Mouse (Mus musculus): ENCODE data around the gene Maml1. TPM values are rescaled to one million over a fixed set of nuclear protein-coding genes. Genes with fewer than 3 reads are reported as not detected.

Gene Maml1
- total RNA-seq, 2 experiments from 2014 or later: 18.0 to 23.1 TPM

- no peak for DNase-seq (ENCODE audit: low spot score in 2 of 2)
Observed at GRCm38 (mm10) chr11:50243926-50244325, 48.2 kb downstream of the Maml1 start.

GRCm38 (mm10) chr11:50240235-50240911 lies 51.7 kb downstream of the Maml1 start:
- DNase-seq (ENCODE audit: low spot score in 2 of 2): no peak

- no peak for DNase-seq (ENCODE audit: low spot score in 2 of 2)
Observed at GRCm38 (mm10) chr11:50238821-50239791, 53.0 kb downstream of the Maml1 start.

- DNase-seq (ENCODE audit: low spot score in 2 of 2): no peak
Observed at GRCm38 (mm10) chr11:50238324-50238723, 53.8 kb downstream of the Maml1 start, which contains the start of gene Ltc4s. Ltc4s (minus strand) TSS chr11:50238616.

GRCm38 (mm10) chr11:50236937-50237835 lies 54.9 kb downstream of the Maml1 start:
- no peak for DNase-seq (ENCODE audit: low spot score in 2 of 2)

- DNase-seq (ENCODE audit: low spot score in 2 of 2): peak; percentile 85 to 89
Observed at GRCm38 (mm10) chr11:50236540-50236936, 55.6 kb downstream of the Maml1 start.

DNA sequence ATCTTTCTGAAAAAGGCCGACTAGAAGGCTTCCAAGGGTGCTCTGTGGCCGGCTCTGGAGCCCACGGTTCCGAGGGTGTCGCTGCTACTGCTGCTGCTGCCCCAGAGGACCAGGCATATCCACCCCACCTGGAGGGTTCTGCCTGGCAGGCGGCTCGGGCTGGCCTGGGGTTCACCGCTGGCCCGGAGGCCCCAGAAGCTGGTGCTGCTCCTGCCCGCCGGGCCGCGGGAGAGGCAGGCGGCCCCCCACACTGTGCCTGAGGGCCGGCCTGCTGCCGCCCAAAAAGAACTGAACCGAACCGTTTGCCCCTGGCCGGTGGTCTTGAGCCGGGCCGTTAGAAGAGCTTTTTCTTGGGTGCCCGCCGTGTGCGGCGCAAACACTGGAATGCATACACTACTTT lies 57.5 kb downstream of the Maml1 start:
- DNase-seq (ENCODE audit: low spot score in 2 of 2): no peak

DNA sequence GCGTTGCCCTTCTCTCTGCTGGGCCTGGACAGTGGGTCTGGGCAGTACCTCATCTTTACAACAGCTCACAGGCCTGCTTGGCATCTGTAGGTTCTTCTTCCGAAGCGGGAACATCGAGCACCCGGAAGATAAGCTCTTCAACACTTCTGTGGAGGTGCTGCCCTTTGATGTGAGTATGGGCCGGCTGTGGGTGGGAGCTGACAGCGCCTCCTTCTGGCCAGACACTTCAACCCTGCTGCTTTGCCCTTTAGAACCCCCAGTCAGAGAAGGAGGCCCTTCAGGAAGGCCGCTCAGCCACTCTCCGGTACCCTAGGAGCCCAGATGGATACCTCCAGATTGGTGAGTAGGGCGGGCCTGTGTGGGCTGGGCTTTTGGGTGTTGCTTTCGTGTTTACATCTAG lies 58.1 kb downstream of the Maml1 start:
- no peak for DNase-seq (ENCODE audit: low spot score in 2 of 2)

GRCm38 (mm10) chr11:50233022-50233421 lies 59.1 kb downstream of the Maml1 start:
- no peak for DNase-seq (ENCODE audit: low spot score in 2 of 2)

GRCm38 (mm10) chr11:50231411-50231810 lies 60.7 kb downstream of the Maml1 start:
- DNase-seq (ENCODE audit: low spot score in 2 of 2): no peak

GRCm38 (mm10) chr11:50230481-50231304 lies 61.4 kb downstream of the Maml1 start:
- DNase-seq (ENCODE audit: low spot score in 2 of 2): no peak

GRCm38 (mm10) chr11:50229252-50229910 lies 62.7 kb downstream of the Maml1 start:
- no peak for DNase-seq (ENCODE audit: low spot score in 2 of 2)

GRCm38 (mm10) chr11:50228772-50229171 lies 63.3 kb downstream of the Maml1 start:
- DNase-seq (ENCODE audit: low spot score in 2 of 2): no peak

GRCm38 (mm10) chr11:50227736-50228135 lies 64.4 kb downstream of the Maml1 start:
- DNase-seq (ENCODE audit: low spot score in 2 of 2): no peak

GRCm38 (mm10) chr11:50227226-50227625 lies 64.9 kb downstream of the Maml1 start:
- no peak for DNase-seq (ENCODE audit: low spot score in 2 of 2)

GRCm38 (mm10) chr11:50226406-50226805 lies 65.7 kb downstream of the Maml1 start:
- no peak for DNase-seq (ENCODE audit: low spot score in 2 of 2)

GRCm38 (mm10) chr11:50225611-50226378 lies 66.3 kb downstream of the Maml1 start:
- DNase-seq (ENCODE audit: low spot score in 2 of 2): no peak

DNA sequence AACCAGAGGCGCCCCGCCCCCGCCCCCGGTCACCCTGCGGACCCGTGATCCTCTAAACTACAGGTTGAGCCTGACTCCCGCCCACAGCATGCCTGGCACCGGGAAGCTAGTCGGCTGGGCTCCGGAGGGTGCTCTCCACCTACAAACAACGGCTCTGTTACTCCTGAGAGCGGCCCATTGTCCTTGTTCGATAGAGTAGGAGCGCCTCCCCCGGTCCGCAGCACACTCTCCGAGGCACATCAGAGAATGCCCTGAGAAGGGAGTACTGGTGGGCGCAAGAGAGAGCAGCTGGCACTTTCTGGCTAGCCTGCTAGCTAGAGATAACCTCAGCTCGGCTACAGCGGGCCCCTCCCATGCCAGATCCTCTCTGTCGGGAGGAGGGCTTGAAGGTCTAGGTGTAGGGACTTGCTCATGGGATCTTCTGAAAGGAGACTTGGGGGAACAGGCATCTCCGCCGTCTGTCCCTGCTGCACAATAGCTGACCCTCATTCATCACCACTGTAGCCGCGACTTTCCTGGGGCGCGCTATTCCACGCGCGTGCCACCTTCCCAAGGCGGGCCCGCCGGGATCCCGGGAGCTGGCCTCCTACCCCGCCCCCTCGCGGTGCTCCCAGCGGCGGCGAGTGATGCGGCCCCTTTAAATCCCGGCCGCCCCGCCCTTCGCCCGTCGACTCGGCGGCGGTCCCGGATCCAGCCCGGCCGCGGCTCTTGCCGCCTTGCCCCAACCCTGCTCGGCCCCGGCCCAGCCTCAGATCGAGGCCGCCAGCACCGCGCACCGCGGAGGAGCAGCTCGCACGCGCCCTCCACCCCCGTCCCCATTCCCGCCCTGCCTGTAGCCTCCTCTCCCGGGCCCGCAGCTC lies 67.2 kb downstream of the Maml1 start:
- peak; percentile 93 to 94 for DNase-seq (ENCODE audit: low spot score in 2 of 2)

Data from adrenal gland, adult 18-20 months (tissue).